Mouse (Mus musculus) frontal cortex, adult 2 months (tissue): ENCODE measurements at regions not wholly inside any gene's neighbourhood (a gene's known extent, or its start where the extent isn't known, plus 50 kb on each side); places are given as distances from the start of the nearest gene placed in this dataset.

Experiments used
- DNase-seq, 2 experiments: peaks; one replicate each; pipeline ENCODE4 v3.0.0; 2022; ENCODE audit warnings: low spot score in 1 of 2; ENCODE audit errors: extremely low spot score in 1 of 2

- DNase-seq = no peak
Measured at GRCm38 (mm10) chr3:38227121-38227520, 257.5 kb downstream of the Ankrd50 start.

- no peak for DNase-seq
Measured at GRCm38 (mm10) chr3:38226147-38226546, 258.5 kb downstream of the Ankrd50 start.

GRCm38 (mm10) chr3:38221834-38222215 lies 262.8 kb downstream of the Ankrd50 start:
- no peak for DNase-seq

GRCm38 (mm10) chr3:38220934-38221833 lies 263.5 kb downstream of the Ankrd50 start:
- peak in 1 of 2 experiments; percentile 79 for DNase-seq

GRCm38 (mm10) chr3:38209081-38209480 lies 275.6 kb downstream of the Ankrd50 start:
- no peak for DNase-seq

GRCm38 (mm10) chr3:38207867-38208266 lies 276.8 kb downstream of the Ankrd50 start:
- no peak for DNase-seq

GRCm38 (mm10) chr3:38201861-38202656 lies 282.6 kb downstream of the Ankrd50 start:
- DNase-seq = peak in 1 of 2 experiments; percentile 77

GRCm38 (mm10) chr3:38194001-38194400 lies 290.6 kb downstream of the Ankrd50 start:
- no peak for DNase-seq

GRCm38 (mm10) chr3:38187406-38187896 lies 297.2 kb downstream of the Ankrd50 start:
- no peak for DNase-seq

GRCm38 (mm10) chr3:38186503-38186902 lies 298.1 kb downstream of the Ankrd50 start:
- DNase-seq = no peak

- no peak for DNase-seq
Measured at GRCm38 (mm10) chr3:38178295-38178694, 306.3 kb downstream of the Ankrd50 start.

- no peak for DNase-seq
Measured at GRCm38 (mm10) chr3:38175946-38176345, 308.7 kb downstream of the Ankrd50 start.

- no peak for DNase-seq
Measured at GRCm38 (mm10) chr3:38174735-38175280, 309.8 kb downstream of the Ankrd50 start.

GRCm38 (mm10) chr3:38152408-38152807 lies 332.2 kb downstream of the Ankrd50 start:
- DNase-seq = no peak

GRCm38 (mm10) chr3:38151821-38152220 lies 332.8 kb downstream of the Ankrd50 start:
- no peak for DNase-seq

GRCm38 (mm10) chr3:38146663-38147062 lies 338.0 kb downstream of the Ankrd50 start:
- no peak for DNase-seq

GRCm38 (mm10) chr3:38145444-38145843 lies 339.2 kb downstream of the Ankrd50 start:
- no peak for DNase-seq

- DNase-seq = no peak
Measured at GRCm38 (mm10) chr3:38144650-38145049, 340.0 kb downstream of the Ankrd50 start.

- DNase-seq = peak in 1 of 2 experiments; percentile 62
Measured at GRCm38 (mm10) chr3:38143147-38143883, 341.3 kb downstream of the Ankrd50 start.

GRCm38 (mm10) chr3:38139387-38139786 lies 345.3 kb downstream of the Ankrd50 start:
- peak in 1 of 2 experiments; percentile 44 for DNase-seq
